8 mouse cellular contexts compared by ENCODE assay signal in genomic region chr15:80225208-80225607, GRCm38 (mm10). TPM values are rescaled to one million over a fixed set of nuclear protein-coding genes. Genes with fewer than 3 reads are reported as not detected.
DNase-seq lines count a peak whose midpoint lies in the region; ATAC-seq and TF ChIP-seq lines count a peak whose summit lies in the region.
"Had no signal": no experiment of that assay in that cellular context is flagged by ENCODE, and none has a peak within 500 bp of the region (broad histone marks: within the 10 kb centered on the region; RNA-seq: fewer than 3 reads in every experiment).

No protein-coding gene starts in this region.

- ATAC-seq in common myeloid progenitor, adult 5-6 weeks (replicated peaks; ENCODE audit: low read depth, poor library complexity, severe bottlenecking) = peak; percentile 89
- peak; percentile 55; the same call in 1 of the 2 replicates for ATAC-seq in heart, embryonic 15.5 days (replicated peaks; ENCODE audit: insufficient number of reproducible peaks, insufficient read depth, low FRiP score, low read depth)
- ATAC-seq in megakaryocyte-erythroid progenitor cell, adult 5-6 weeks (replicated peaks; ENCODE audit: low FRiP score, low TSS enrichment, poor library complexity, severe bottlenecking) = peak; percentile 81

- no peaks in the 10 kb centered on the region for H3K9me3 ChIP-seq in E14TG2a.4 (ENCODE audit: low read length)
- no peaks in the 10 kb centered on the region for H3K9me3 ChIP-seq in heart, embryonic 15.5 days (replicated peaks)
- H3K9me3 ChIP-seq: limb, embryonic 13.5 days had no signal

- TF ChIP-seq POLR2A in spleen, adult 2 months (IDR thresholded peaks at IDR 0.05; ENCODE audit: low read depth, low read length) = no peak

- 24% methylated on average over 9 of the region's 9 CpGs for WGBS in heart, embryonic 15.5 days
- 24% methylated on average over 9 of the region's 9 CpGs for WGBS in spleen, adult 2 months

- peak; percentile 81 for TF ChIP-seq CTCF in E14TG2a.4 (conservative IDR thresholded peaks at IDR 0.05; ENCODE audit: low read length)
- TF ChIP-seq CTCF in spleen, adult 2 months (IDR thresholded peaks at IDR 0.05; ENCODE audit: extremely low read depth, insufficient read depth, insufficient read length, insufficient replicate concordance) = peak; percentile 97

- no peaks in the 10 kb centered on the region for H3K27me3 ChIP-seq in E14TG2a.4 (ENCODE audit: insufficient read depth, low read length)
- H3K27me3 ChIP-seq in heart, embryonic 15.5 days = no peaks in the 10 kb centered on the region
- H3K27me3 ChIP-seq in spleen, adult 2 months (ENCODE audit: control insufficient read depth, insufficient read depth, low read length) = no peaks in the 10 kb centered on the region
- H3K27me3 ChIP-seq: limb, embryonic 13.5 days had no signal

- H3K4me1 ChIP-seq in E14TG2a.4 (replicated peaks; ENCODE audit: low read depth, low read length) = peaks cover 56% of the 10 kb centered on the region
- peaks cover 10% of the 10 kb centered on the region; the same call in 1 of the 2 replicates for H3K4me1 ChIP-seq in heart, embryonic 15.5 days (replicated peaks)
- no peaks in the 10 kb centered on the region for H3K4me1 ChIP-seq in spleen, adult 2 months (ENCODE audit: control insufficient read depth, insufficient read depth, insufficient read length)
- H3K4me1 ChIP-seq: limb, embryonic 13.5 days had no signal

- H3K4me2 ChIP-seq in heart, embryonic 15.5 days = no peak overlapping the region
- H3K4me2 ChIP-seq: limb, embryonic 13.5 days had no signal

- H3K27ac ChIP-seq in heart, embryonic 15.5 days = no peak overlapping the region
- no peak overlapping the region for H3K27ac ChIP-seq in spleen, adult 2 months (ENCODE audit: insufficient read depth, low read length)
- H3K27ac ChIP-seq: limb, embryonic 13.5 days had no signal

- H3K36me3 ChIP-seq in E14TG2a.4 (ENCODE audit: insufficient read depth, low read length) = no peaks in the 10 kb centered on the region
- no peaks in the 10 kb centered on the region for H3K36me3 ChIP-seq in heart, embryonic 15.5 days
- H3K36me3 ChIP-seq in spleen, adult 2 months (ENCODE audit: control insufficient read depth, insufficient read depth, low read length) = no peaks in the 10 kb centered on the region
- H3K36me3 ChIP-seq: limb, embryonic 13.5 days had no signal

- no peak overlapping the region for H3K9ac ChIP-seq in heart, embryonic 15.5 days
- H3K9ac ChIP-seq: limb, embryonic 13.5 days had no signal

- peak; percentile 92 for DNase-seq in ZHBTc4 (ENCODE audit: low read depth, low spot score)
- DNase-seq in layer of hippocampus, postnatal 36 days = peak; percentile 47 to 55
- peak; percentile 38 to 60 for DNase-seq in spleen, adult 2 months (ENCODE audit: low read depth in 1 of 2, low spot score in 2 of 2)

- H3K4me3 ChIP-seq in E14TG2a.4 (replicated peaks; ENCODE audit: low read length) = 0 out of 2 replicates have a peak overlapping the region, but pooled peaks have one; percentile 8
- no peak overlapping the region for H3K4me3 ChIP-seq in heart, embryonic 15.5 days
- no peak overlapping the region for H3K4me3 ChIP-seq in spleen, adult 2 months (ENCODE audit: extremely low read depth, insufficient read depth, insufficient read length)
- H3K4me3 ChIP-seq: limb, embryonic 13.5 days had no signal

RNA-seq across cellular contexts. Expression of gene Mief1, which starts 8.6 kb away (rescaled TPM):
- 20.5 and 25.1 TPM in 2 replicates for total RNA-seq in common myeloid progenitor, adult 5-6 weeks (2017)
- 21.1 and 26.8 TPM in 2 replicates for polyA plus RNA-seq in heart, embryonic 15.5 days (2015; fragmentation: Nextera tagmentation; extraction: Ambion mirVana)
- 10 to 100 TPM; 30.8 to 32.4 TPM for total RNA-seq in layer of hippocampus, postnatal 36 days (2021)
- 29.0 and 36.7 TPM in 2 replicates for total RNA-seq in megakaryocyte-erythroid progenitor cell, adult 5-6 weeks (2014; fragmentation: Nextera tagmentation)
- 21.2 and 25.8 TPM in 2 replicates for total RNA-seq in megakaryocyte-erythroid progenitor cell, adult 5-6 weeks (2017)
- polyA plus RNA-seq in spleen, adult 2 months (2012; rRNA removed) = 11.7 and 13.1 TPM in 2 replicates

RNA-seq across cellular contexts. Expression of gene AC140267.1, which starts 10.4 kb away (rescaled TPM):
- total RNA-seq in common myeloid progenitor, adult 5-6 weeks (2017) = not detected in 2 replicates
- polyA plus RNA-seq in heart, embryonic 15.5 days (2015; fragmentation: Nextera tagmentation; extraction: Ambion mirVana) = not detected in 2 replicates
- total RNA-seq in layer of hippocampus, postnatal 36 days (2021) = 10 to 100 TPM; 12.5 to 21.9 TPM
- 5.6 and 6.5 TPM in 2 replicates for total RNA-seq in megakaryocyte-erythroid progenitor cell, adult 5-6 weeks (2014; fragmentation: Nextera tagmentation)
- total RNA-seq in megakaryocyte-erythroid progenitor cell, adult 5-6 weeks (2017) = not detected in 2 replicates
- polyA plus RNA-seq in spleen, adult 2 months (2012; rRNA removed) = not detected in 2 replicates
- polyA plus RNA-seq: limb, embryonic 13.5 days had no signal

RNA-seq across cellular contexts. Expression of gene Atf4, which starts 29.8 kb away (rescaled TPM):
- 363 and 374 TPM in 2 replicates for total RNA-seq in common myeloid progenitor, adult 5-6 weeks (2017)
- 71.5 and 81.8 TPM in 2 replicates for polyA plus RNA-seq in heart, embryonic 15.5 days (2015; fragmentation: Nextera tagmentation; extraction: Ambion mirVana)
- 10 to 100 TPM; 94.7 to 95.9 TPM for total RNA-seq in layer of hippocampus, postnatal 36 days (2021)
- 145 and 192 TPM in 2 replicates for total RNA-seq in megakaryocyte-erythroid progenitor cell, adult 5-6 weeks (2014; fragmentation: Nextera tagmentation)
- total RNA-seq in megakaryocyte-erythroid progenitor cell, adult 5-6 weeks (2017) = 292 and 318 TPM in 2 replicates
- polyA plus RNA-seq in spleen, adult 2 months (2012; rRNA removed) = 101 and 146 TPM in 2 replicates

RNA-seq across cellular contexts. Expression of gene Rps19bp1, which starts 38.9 kb away (rescaled TPM):
- 19.2 and 24.3 TPM in 2 replicates for total RNA-seq in common myeloid progenitor, adult 5-6 weeks (2017)
- 33.8 and 35.9 TPM in 2 replicates for polyA plus RNA-seq in heart, embryonic 15.5 days (2015; fragmentation: Nextera tagmentation; extraction: Ambion mirVana)
- total RNA-seq in layer of hippocampus, postnatal 36 days (2021) = 10 to 100 TPM; 35.8 to 37.5 TPM
- total RNA-seq in megakaryocyte-erythroid progenitor cell, adult 5-6 weeks (2014; fragmentation: Nextera tagmentation) = 51.6 and 54.4 TPM in 2 replicates
- 28.7 and 36.3 TPM in 2 replicates for total RNA-seq in megakaryocyte-erythroid progenitor cell, adult 5-6 weeks (2017)
- polyA plus RNA-seq in spleen, adult 2 months (2012; rRNA removed) = 10.4 and 17.7 TPM in 2 replicates

RNA-seq across cellular contexts. Expression of gene Mgat3, which starts 51.7 kb away (rescaled TPM):
- not detected in 2 replicates for total RNA-seq in common myeloid progenitor, adult 5-6 weeks (2017)
- polyA plus RNA-seq in heart, embryonic 15.5 days (2015; fragmentation: Nextera tagmentation; extraction: Ambion mirVana) = 0.93 and 2.5 TPM in 2 replicates
- 100 to 1,000 TPM; 109 to 112 TPM for total RNA-seq in layer of hippocampus, postnatal 36 days (2021)
- not detected in 2 replicates for total RNA-seq in megakaryocyte-erythroid progenitor cell, adult 5-6 weeks (2014; fragmentation: Nextera tagmentation)
- not detected in 2 replicates for total RNA-seq in megakaryocyte-erythroid progenitor cell, adult 5-6 weeks (2017)
- polyA plus RNA-seq in spleen, adult 2 months (2012; rRNA removed) = 2.9 and 3.4 TPM in 2 replicates
